Comparison of ENCODE assay signal across 17 mouse cellular contexts in the genomic region with DNA sequence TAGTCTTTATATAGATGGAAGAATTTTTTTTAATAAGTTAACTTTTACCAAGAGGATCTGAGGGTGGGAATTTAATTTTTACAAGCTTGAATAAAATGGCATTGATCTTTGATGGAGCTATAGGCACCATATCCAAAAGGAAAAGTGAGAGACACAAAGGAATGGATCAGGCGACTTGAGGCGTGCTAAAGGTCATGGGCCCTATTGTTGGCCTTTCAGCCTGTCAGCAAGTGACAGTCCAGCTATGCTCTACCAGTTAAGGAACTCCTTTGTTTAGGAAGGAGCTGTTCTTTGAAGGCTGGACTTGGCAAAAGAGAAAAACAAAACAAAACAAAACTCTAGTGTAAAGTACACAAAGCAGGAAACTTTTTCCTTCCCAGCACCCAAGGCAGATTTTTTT.
DNase-seq lines count a peak whose midpoint lies in the region; ATAC-seq lines count a peak whose summit lies in the region.
"Had no signal": no experiment of that assay in that cellular context is flagged by ENCODE, and none has a peak within 500 bp of the region (broad histone marks: within the 10 kb centered on the region; RNA-seq: fewer than 3 reads in every experiment).

No protein-coding gene starts in this region.

- H3K27me3 ChIP-seq in hindbrain, embryonic 10.5 days (ENCODE audit: insufficient read depth, poor library complexity, severe bottlenecking): peaks cover 18% of the 10 kb centered on the region
- no peaks in the 10 kb centered on the region for H3K27me3 ChIP-seq in hindbrain, embryonic 14.5 days (ENCODE audit: control insufficient read depth, insufficient read depth, low read length)
- peaks cover 5% of the 10 kb centered on the region; the same call in 1 of the 2 replicates for H3K27me3 ChIP-seq in midbrain, embryonic 11.5 days (ENCODE audit: control insufficient read depth, insufficient read depth, low read length)
- H3K27me3 ChIP-seq in midbrain, embryonic 15.5 days (replicated peaks): no peaks in the 10 kb centered on the region
- H3K27me3 ChIP-seq: embryonic facial prominence, embryonic 15.5 days; forebrain, embryonic 13.5 days; heart, embryonic 12.5 days; hindbrain, embryonic 13.5 days had no signal

- no peak overlapping the region for H3K4me2 ChIP-seq in hindbrain, embryonic 14.5 days (replicated peaks)
- H3K4me2 ChIP-seq in midbrain, embryonic 11.5 days: no peak overlapping the region
- no peak overlapping the region for H3K4me2 ChIP-seq in midbrain, embryonic 15.5 days
- H3K4me2 ChIP-seq: embryonic facial prominence, embryonic 15.5 days; forebrain, embryonic 13.5 days; heart, embryonic 12.5 days; hindbrain, embryonic 13.5 days had no signal

- no peaks in the 10 kb centered on the region for H3K36me3 ChIP-seq in hindbrain, embryonic 10.5 days
- no peaks in the 10 kb centered on the region for H3K36me3 ChIP-seq in hindbrain, embryonic 14.5 days (replicated peaks; ENCODE audit: control insufficient read depth, insufficient read depth)
- no peaks in the 10 kb centered on the region for H3K36me3 ChIP-seq in midbrain, embryonic 11.5 days (ENCODE audit: control insufficient read depth, insufficient read depth, low read length)
- H3K36me3 ChIP-seq in midbrain, embryonic 15.5 days (replicated peaks): no peaks in the 10 kb centered on the region
- H3K36me3 ChIP-seq: embryonic facial prominence, embryonic 15.5 days; heart, embryonic 12.5 days; hindbrain, embryonic 13.5 days had no signal

- WGBS in hindbrain, embryonic 10.5 days: 8% methylated on average over 2 of the region's 2 CpGs
- WGBS in hindbrain, embryonic 14.5 days: 14% methylated on average over 2 of the region's 2 CpGs
- 9% methylated on average over 2 of the region's 2 CpGs for WGBS in midbrain, embryonic 11.5 days
- WGBS in midbrain, embryonic 15.5 days: 5% methylated on average over 2 of the region's 2 CpGs

- no peaks in the 10 kb centered on the region for H3K9me3 ChIP-seq in hindbrain, embryonic 10.5 days
- H3K9me3 ChIP-seq in hindbrain, embryonic 14.5 days (ENCODE audit: control insufficient read depth, low read length): no peaks in the 10 kb centered on the region
- no peaks in the 10 kb centered on the region for H3K9me3 ChIP-seq in midbrain, embryonic 11.5 days (ENCODE audit: control insufficient read depth, low read length)
- no peaks in the 10 kb centered on the region for H3K9me3 ChIP-seq in midbrain, embryonic 15.5 days
- H3K9me3 ChIP-seq: embryonic facial prominence, embryonic 15.5 days; forebrain, embryonic 13.5 days; heart, embryonic 12.5 days; hindbrain, embryonic 13.5 days had no signal

- peaks cover 21% of the 10 kb centered on the region for H3K4me1 ChIP-seq in hindbrain, embryonic 10.5 days (replicated peaks)
- H3K4me1 ChIP-seq in hindbrain, embryonic 14.5 days (replicated peaks; ENCODE audit: control insufficient read depth, insufficient read depth, low read length): no peaks in the 10 kb centered on the region
- H3K4me1 ChIP-seq in midbrain, embryonic 11.5 days (ENCODE audit: control insufficient read depth, insufficient read depth, low read length): peaks cover 5% of the 10 kb centered on the region; the same call in 1 of the 2 replicates
- no peaks in the 10 kb centered on the region for H3K4me1 ChIP-seq in midbrain, embryonic 15.5 days
- H3K4me1 ChIP-seq: embryonic facial prominence, embryonic 15.5 days; heart, embryonic 12.5 days had no signal

- no peak for ATAC-seq in hindbrain, embryonic 14.5 days (ENCODE audit: low FRiP score)
- ATAC-seq in midbrain, embryonic 11.5 days (ENCODE audit: low FRiP score): peak; percentile 68
- no peak for ATAC-seq in midbrain, embryonic 15.5 days (replicated peaks)
- ATAC-seq: forebrain, embryonic 13.5 days; intestine, embryonic 16.5 days had no signal

- no peak overlapping the region for H3K9ac ChIP-seq in hindbrain, embryonic 14.5 days
- no peak overlapping the region for H3K9ac ChIP-seq in midbrain, embryonic 11.5 days (ENCODE audit: low read length)
- no peak overlapping the region for H3K9ac ChIP-seq in midbrain, embryonic 15.5 days
- H3K9ac ChIP-seq: embryonic facial prominence, embryonic 15.5 days; forebrain, embryonic 13.5 days; heart, embryonic 12.5 days; hindbrain, embryonic 13.5 days had no signal

- H3K4me3 ChIP-seq in hindbrain, embryonic 10.5 days: no peak overlapping the region
- no peak overlapping the region for H3K4me3 ChIP-seq in hindbrain, embryonic 14.5 days (replicated peaks; ENCODE audit: low read length)
- no peak overlapping the region for H3K4me3 ChIP-seq in midbrain, embryonic 11.5 days (ENCODE audit: low read depth, low read length)
- no peak overlapping the region for H3K4me3 ChIP-seq in midbrain, embryonic 15.5 days
- H3K4me3 ChIP-seq: embryonic facial prominence, embryonic 15.5 days; erythroblast, embryonic 14.5 days; forebrain, embryonic 13.5 days; gastrocnemius, adult 2 months; heart, embryonic 12.5 days; hindbrain, embryonic 13.5 days had no signal

- H3K27ac ChIP-seq in hindbrain, embryonic 10.5 days: peak overlapping the region; percentile 77
- no peak overlapping the region for H3K27ac ChIP-seq in hindbrain, embryonic 14.5 days
- 0 out of 2 replicates have a peak overlapping the region, but pooled peaks have one; percentile 5 for H3K27ac ChIP-seq in midbrain, embryonic 11.5 days (ENCODE audit: low read depth, low read length)
- no peak overlapping the region for H3K27ac ChIP-seq in midbrain, embryonic 15.5 days
- H3K27ac ChIP-seq: embryonic facial prominence, embryonic 15.5 days; forebrain, embryonic 13.5 days; gastrocnemius, adult 2 months; hindbrain, embryonic 13.5 days had no signal

- peak; percentile 44 for DNase-seq in hindbrain, embryonic 10.5 days (ENCODE audit: low spot score)
- no peak for DNase-seq in hindbrain, embryonic 14.5 days (ENCODE audit: low spot score)
- DNase-seq in midbrain, embryonic 11.5 days (ENCODE audit: low spot score, missing footprints): no peak
- DNase-seq in embryo, embryonic 9.5 days (ENCODE audit: extremely low spot score): peak; percentile 39
- no peak for DNase-seq in cerebellum, adult 18-20 months
- DNase-seq: adrenal gland, adult 8-10 months; adrenal gland, postnatal 36 days; cerebellum, adult 8-10 months; gastrocnemius, adult 2 months; gastrocnemius, postnatal 25 days had no signal

Comparison
In these comparisons a context has a peak if more than half of its experiments do, and no peak if none do; other contexts are left out.
1. DNase-seq: peak in hindbrain, embryonic 10.5 days (single experiment) and embryo, embryonic 9.5 days (single experiment); none in hindbrain, embryonic 14.5 days (single experiment), midbrain, embryonic 11.5 days (single experiment) and cerebellum, adult 18-20 months (0 of 2).
2. H3K27ac ChIP-seq: peak in hindbrain, embryonic 10.5 days (single experiment) and midbrain, embryonic 11.5 days (single experiment); none in hindbrain, embryonic 14.5 days (single experiment) and midbrain, embryonic 15.5 days (single experiment).